Mouse (Mus musculus) large intestine, adult 2 months (tissue): Measurements from ENCODE around the gene Col25a1. TPM values are rescaled to one million over a fixed set of nuclear protein-coding genes. Genes with fewer than 3 reads are reported as not detected.

Experiments used
- DNase-seq: peaks from one replicate; pipeline ENCODE4 v3.0.0-alpha.2; 2012; ENCODE audit warnings: low read depth, low spot score
- WGBS: fragments of 180-500 bp; shearing (Covaris S2); methylation state at CpG from one replicate; pipeline ENCODE4 v1.1.7; 2018; 5-methylcytosine and 5-hydroxymethylcytosine counted together
- polyA plus RNA-seq: library from polyadenylated mRNA; depleted of rRNA; stranded (reverse); fragments of >200 nt; gene quantifications from 2 replicates; pipeline ENCODE4 v1.2.3, GENCODE M21; 2012

The Col25a1 gene
- polyA plus RNA-seq, 1 experiment, result 0.01 TPM

DNA sequence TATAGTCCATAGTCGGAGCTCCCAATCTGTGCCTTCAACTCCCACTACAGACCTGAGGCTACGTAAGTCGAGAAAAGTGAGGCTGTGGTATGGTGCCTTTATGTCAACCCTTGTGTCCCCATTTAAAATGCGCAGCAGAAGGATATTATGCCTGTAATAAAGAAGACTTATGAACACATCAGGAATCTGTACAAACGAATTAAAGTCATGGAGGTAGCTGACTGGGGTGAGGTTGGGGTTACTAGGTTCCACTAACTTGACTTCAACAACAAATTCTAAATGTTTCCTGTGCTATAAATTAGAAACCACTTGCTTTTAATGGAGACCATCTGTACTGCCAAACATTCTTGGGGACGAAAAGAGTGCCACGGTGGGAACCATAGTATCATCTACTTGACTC is 104.8 kb downstream of the Col25a1 start:
- no peak for DNase-seq
- 80% methylated on average over 7 of the region's 7 CpGs for WGBS

DNA sequence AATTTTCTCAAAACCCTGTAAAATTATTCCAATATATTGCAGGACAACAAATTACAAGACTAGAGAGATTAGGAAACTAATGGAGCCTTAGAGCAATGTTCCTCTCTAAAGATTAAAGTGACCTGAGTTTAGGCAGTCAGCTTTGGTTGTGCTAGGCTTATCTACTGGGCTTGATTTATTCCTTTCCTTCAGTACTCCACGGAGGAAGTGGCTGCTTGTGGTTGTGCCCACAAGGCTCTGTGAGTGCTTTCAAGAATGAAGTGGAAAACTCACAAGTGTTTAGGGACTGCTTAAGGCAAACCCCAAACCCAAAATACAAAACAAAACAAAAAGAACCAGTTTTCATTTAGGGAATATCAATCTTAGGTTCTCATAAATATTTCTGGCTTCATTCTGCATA is 106.6 kb downstream of the Col25a1 start:
- WGBS, result 38% methylated on average over 1 of the region's 1 CpGs
- no peak for DNase-seq

DNA sequence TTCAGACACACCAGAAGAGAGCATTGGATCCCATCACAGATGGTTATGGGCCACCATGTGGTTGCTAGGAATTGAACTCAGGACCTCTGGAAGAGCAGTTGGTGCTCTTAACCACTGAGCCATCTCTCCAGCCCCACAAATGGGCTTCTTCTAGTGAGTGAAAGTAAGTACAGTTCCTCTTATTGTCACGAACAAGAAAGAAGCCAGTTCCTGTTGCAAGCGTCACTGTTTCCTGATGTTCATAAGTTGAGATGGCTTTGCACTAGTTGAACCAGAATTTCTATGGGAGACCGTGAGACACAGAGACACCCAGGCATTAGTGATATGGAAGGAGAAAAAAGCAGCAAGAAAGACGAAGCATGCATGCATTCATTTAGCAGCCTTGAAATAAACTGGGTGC is 110.6 kb downstream of the Col25a1 start:
- no peak for DNase-seq
- 80% methylated on average over 4 of the region's 4 CpGs for WGBS

DNA sequence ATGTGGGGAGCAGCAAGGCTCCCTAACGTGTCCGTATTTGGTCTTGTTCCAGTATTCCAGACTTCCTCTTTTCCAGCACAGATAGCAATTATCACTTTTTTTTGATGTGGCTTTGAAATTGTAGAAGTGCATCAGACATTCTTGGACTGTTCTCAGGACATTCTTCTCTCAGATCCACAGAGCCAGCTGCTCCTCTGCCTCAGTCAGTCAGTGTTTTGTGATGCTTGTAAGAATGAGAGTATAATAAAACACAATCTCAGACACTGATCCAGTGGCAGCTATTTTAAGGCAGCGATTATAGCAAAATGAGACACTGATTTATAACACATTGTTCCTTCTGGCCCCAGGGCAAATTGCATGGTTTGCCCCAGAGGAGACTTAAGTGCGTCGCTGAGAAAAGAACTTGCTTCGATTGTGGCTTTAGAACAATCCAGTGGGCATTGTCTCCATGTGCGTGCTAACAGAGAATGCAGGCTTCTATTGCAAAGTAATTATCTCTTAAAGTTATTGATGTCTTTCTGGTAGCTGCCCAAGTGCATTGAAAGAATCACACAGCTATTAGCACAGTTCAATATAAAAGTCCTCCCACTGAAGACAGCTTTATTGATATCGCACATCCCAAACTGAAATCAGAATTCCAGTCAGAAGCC is 111.5 kb downstream of the Col25a1 start:
- DNase-seq, result no peak
- 70% methylated on average over 8 of the region's 8 CpGs for WGBS

DNA sequence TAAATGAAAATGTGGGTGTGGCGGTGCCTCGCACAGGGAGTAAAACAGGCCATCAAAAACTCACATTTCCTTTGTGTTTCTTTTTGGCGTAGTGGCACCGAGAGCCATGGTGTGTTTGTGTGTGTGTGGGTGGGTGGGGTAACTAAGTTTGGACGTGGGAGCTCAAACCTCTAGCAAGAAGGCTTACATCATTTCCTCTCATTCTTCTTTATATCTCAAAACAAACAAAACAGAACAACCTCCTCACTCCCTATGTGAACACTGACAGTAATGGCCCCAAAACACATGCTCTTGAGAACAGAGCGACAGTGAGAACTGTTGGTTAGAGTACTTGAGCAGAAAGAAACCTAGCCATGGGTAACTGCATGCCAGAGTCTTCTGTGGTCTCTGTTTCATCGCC is 121.1 kb downstream of the Col25a1 start:
- no peak for DNase-seq
- WGBS, result 74% methylated on average over 7 of the region's 7 CpGs

DNA sequence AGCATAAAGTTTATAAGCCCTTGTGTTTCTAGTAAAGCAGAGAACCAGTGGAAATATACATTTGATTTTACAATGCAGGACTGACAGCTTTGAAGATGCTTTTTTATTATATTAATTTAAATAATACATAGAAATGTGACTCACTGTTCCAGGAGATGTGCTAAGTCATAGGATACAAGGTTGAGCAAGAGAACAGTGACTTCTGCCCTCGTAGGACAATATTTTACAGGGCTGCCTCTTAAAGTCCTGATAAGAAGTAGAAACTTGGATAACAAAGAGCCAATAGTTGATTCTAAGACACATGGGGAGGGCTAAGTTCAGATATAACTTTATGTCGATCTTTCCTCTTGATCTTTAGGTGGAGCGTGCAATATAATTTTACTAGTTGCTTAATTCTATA is 124.8 kb downstream of the Col25a1 start:
- DNase-seq, result no peak
- WGBS, result 30% methylated on average over 3 of the region's 3 CpGs

DNA sequence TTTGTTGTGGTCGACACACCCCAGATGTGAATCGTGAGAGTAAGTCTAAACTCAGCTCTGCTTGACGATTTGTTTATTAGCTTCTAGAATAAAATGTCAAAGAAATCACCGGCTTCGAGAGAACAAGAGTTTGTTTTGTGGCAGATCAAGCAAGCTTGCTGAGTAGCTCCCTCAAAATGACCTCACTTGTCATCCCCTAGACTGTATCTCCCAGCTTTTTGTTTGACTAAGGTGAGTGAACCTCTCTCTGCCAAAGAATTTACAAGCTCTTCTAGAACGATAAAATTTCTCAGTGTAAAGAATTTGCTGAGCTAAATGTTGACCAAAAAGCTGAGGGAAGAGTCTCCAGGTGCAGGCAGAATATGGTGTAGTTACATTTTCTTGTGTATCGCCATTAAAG is 125.3 kb downstream of the Col25a1 start:
- WGBS, result 16% methylated on average over 7 of the region's 7 CpGs

DNA sequence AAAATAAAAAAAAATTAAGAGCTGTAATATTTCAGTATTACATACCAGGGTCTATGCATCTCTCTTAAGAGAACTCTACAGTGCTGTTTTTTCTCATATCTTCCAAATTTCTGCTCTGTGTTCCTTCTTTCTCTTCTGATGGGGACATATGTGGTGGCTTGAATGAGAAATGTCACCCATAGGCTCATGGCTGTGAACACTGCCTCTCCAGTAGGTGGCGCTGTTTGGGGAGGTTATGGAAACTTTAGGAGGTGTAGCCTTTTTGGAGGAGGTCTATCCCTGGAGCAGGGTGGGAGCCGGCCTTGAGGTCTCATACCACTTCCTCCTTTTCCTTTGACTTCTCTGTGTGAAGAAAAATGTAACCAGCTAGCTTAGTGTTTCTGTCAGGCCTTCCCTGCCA is 128.4 kb downstream of the Col25a1 start:
- 96% methylated on average over 2 of the region's 2 CpGs for WGBS
- no peak for DNase-seq

More for the DNA sequence above, 125.3 kb downstream of the Col25a1 start:
- no peak for DNase-seq

DNA sequence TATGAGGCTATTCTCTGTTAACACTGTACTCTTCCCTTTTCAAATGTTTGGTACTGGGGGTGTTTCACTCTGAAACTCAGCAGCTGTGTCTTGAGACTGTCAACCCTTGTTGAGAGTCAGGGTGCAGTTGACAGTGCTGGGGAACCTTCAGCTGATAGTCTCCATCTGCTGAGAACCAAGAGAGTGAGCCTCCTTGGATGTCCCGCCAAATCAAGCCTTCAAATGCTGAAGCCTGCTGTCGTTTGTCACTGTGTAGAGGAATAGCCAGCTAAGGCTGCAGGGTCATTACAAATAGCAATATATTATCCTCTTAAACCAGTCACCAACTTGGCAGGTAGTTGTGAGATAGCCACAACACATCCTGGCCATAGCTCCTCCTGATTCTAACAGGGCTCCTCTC is 129.0 kb downstream of the Col25a1 start:
- WGBS, result 70% methylated on average over 2 of the region's 2 CpGs
- DNase-seq, result no peak

DNA sequence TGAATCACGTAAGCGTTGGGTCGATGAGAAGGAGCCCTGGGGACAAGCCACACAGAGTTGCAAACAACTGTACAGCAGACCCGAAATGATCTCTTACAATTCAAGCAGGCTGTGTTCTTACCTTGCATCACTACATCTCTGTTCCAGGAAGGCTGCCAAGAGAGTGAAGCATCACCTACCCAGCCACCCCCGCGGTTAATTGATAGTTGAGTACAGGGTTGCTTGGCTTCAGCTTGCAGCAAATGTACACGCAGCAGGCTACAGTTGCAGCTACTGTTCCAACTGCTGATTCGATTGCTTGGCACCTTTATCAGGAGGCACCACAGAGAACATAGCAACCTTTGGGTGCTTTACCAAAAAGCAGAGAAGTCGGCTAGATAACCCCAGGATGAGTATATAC is 133.8 kb downstream of the Col25a1 start:
- 86% methylated on average over 9 of the region's 9 CpGs for WGBS
- DNase-seq, result no peak

DNA sequence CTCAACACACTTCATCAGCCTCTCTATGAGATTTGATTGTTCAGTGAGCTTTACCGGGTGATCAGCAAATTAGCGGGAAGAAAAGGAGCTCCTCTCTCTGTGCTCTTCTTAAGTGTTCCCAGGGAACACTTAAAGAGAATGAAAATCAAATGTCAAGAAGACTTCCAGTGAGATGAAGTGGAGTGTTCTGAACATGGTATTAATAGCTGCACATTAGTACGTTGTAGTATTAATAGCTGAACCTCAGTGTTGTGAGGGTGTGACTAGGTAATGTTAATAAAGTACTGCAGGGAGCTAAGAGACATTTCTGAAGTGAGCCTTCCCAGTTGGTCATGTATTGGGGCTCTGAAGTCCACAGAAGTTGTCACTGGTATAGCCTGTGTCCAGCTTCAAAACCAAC is 139.2 kb downstream of the Col25a1 start:
- no peak for DNase-seq
- WGBS, result 88% methylated on average over 3 of the region's 3 CpGs

DNA sequence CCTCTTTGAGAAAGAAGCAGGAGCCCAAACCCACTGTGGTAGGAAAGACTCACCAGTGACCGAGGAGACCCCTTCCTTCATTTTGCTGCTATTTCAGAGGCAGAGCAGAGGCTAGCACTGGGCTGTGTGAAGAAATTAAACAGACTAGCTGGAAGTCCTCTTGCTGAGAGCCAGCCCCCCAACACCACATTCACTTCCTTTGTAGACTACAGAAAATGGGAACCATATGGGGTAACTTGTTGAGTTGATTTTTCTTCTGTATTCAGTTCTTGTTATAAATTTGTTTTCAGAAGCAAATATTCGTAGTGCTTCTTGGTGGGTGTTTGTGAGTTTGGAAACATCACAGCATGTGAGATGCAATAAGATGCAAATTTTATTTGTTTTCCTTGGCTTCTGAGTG is 142.6 kb downstream of the Col25a1 start:
- 74% methylated on average over 2 of the region's 2 CpGs for WGBS
- DNase-seq, result no peak

DNA sequence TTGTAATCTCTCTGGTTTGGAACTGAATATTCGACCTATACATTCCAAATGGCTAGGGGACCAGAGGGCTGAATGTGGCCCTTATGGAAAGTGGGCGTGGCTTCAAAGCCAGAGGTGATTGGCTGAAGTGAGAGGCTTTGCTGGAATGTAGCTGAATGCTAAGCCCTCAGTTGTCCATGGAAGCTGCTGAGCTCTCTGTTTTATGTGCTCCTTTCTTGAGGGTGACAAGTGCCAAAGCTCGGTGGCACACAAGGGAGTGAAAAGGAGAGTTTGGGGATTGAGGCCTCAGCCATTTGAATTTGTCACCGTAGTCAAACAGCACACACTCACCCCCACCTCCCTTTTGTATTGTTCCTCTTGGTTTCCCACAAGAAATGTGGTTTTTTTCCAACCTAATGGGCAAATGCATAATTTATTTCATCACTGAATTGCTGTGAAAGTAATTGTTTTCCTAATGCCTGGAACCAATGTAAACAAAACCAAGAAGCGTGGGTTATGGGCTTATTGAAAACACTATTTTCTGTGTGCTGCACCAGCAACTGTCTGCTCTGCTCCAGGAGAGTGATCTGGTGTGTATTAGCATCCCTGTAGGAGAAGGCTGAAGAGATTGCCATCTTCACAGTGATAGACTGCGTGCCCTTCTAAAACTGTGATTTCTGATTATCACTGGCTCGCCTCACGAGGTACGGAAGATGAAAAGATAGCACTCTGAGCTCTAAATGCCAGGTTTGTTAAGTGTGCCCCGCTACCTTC is 147.2 kb downstream of the Col25a1 start:
- 75% methylated on average over 10 of the region's 10 CpGs for WGBS
- no peak for DNase-seq

DNA sequence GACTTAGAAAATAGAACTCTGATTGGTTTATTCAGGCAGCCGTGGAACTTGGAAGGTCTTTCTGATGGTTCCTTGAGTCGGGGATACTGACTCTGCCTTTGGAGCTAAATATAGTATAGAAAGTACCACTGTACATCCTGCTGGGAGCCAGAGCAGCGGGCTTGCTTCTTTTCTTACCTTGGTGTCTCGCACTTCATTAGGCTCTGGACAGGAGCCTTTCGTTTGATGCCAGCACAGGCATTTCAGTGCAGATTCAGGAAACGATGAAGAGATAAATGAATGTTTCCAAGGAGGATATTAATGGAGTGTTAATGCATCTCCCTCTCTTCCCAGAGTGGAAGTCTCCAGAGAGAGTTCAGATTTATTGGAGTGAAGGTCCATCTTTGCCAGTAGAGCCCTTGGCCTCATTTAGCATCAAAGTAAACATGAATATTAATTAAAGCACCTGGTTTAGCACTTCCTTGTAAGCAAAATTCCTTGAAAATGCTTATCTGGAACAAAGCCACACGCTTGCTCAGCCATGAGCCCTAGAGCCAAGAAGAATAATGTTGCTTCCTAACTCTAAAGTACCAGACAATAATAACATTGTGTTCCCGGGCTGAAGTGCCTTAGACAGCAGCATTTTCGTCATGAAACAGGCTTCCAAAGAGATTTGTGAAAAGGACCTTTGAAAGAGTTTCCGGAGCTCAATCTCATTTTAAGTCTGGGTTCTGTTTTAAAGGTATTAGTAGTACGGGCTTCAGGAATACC is 151.9 kb downstream of the Col25a1 start:
- no peak for DNase-seq
- 64% methylated on average over 11 of the region's 11 CpGs for WGBS

DNA sequence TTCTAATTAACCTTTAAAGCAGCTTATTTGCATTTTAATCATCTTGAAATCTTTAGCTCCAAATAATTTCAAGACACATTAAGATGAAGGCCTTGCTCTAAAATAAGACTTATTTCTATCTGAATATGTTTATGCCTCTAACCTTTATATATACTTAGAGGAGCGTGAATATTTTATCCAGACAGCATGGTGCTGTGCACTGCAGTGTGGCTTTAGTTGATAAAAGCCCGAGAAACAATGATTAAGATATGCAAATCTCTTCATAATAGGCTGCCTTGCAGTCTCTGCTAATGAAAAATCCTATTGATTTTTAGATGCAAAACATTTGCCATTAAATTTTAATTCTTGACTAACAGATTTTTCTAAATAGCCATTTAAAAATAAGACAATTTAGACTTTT is 156.8 kb downstream of the Col25a1 start:
- WGBS, result 86% methylated on average over 2 of the region's 2 CpGs
- no peak for DNase-seq

DNA sequence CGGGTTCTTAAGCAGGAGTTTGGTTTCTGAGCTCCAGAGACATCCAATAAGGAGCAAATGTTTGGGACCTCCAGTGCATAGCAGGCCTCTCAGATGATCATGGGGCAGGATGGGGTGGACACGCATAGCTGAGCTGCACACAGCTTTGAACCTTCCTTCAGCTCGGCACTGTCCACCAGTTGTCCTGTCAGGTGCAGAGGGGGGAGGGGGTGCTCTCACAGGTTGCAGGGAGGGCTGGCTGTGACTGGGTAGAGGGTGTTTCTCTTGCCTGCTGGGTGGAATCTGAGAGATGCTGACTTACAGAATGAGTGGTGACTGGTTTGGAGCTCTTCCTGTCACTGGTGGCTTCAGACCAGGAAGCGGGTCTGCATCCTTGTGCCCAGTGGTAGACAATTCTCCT is 157.5 kb downstream of the Col25a1 start:
- WGBS, result 74% methylated on average over 4 of the region's 4 CpGs
- no peak for DNase-seq

DNA sequence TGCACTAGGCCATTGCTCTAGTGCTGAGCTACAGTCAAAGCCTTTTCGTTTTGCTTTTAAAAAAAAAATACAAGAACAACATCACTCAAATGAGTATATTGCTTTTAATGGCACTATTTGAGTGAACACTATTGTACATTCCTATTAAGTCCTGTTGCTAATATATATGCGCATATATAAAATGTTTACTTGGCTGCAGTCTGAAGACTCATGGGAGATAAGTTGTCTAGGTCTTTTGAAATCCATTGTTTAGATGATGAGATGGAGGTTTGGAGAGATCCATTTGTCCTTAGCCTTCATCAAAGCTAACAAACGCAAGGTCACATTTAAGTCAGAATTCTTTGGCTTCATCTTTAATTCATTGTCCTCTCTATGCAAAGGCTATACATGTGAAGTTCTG is 157.9 kb downstream of the Col25a1 start:
- no peak for DNase-seq
- WGBS, result 87% methylated on average over 3 of the region's 3 CpGs

DNA sequence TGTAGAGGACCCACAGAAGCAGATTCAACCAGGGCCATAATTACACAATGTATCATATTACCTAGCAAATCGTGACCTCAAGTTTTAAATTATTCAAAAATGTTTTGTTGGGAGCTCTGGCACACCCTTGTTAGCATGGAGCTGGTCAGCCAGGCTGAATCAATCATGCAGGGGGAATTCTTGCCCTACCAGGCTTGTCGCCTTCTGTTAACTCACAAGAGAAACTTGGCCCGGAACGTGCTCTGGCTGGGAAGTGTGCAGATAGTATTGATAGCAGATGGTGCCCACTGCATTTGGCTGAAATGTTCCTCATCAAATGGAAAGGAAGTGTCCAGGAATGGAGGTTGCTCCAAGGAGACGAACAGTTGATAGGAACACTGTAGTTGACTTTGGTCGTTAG is 158.9 kb downstream of the Col25a1 start:
- 79% methylated on average over 6 of the region's 6 CpGs for WGBS
- DNase-seq, result no peak

DNA sequence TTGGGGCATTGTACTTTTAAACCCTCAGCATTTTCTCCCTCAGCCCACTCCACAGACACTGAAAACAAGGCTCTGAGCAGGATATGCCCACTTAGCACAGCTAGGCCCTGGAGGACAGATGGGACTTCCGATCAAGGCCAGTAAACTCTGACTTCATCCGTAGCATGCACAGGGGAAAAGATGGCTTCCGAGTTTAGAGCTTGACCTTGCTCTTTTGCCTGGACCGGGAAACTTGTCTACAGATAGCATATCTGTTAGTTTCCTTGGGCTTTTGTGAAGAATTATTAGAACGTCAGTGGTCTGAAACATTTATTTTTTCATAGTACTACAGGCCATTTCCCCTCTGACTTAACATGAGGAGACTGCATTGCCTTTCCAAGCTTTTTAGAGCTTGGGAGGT is 159.4 kb downstream of the Col25a1 start:
- DNase-seq, result no peak
- WGBS, result 90% methylated on average over 5 of the region's 5 CpGs

DNA sequence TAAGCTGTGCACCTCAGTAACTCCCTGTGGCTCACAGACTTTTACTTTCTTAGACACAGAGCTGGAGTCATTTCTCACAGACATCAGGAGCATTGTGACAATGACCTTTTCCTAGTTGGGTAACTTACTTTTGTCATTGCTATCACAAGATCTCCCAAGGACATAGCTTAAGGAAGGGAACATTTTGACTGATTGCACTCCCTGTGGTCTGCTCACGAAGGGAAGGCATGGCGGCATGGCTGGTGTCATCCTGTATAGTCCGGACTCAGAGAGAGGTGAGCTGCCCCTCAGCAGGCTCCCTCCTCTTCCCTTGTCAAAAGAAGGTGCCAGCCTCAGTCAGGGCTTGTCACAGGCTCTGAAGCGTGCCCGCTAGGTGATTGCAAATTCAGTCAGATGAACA is 160.6 kb downstream of the Col25a1 start:
- 91% methylated on average over 5 of the region's 5 CpGs for WGBS
- no peak for DNase-seq

DNA sequence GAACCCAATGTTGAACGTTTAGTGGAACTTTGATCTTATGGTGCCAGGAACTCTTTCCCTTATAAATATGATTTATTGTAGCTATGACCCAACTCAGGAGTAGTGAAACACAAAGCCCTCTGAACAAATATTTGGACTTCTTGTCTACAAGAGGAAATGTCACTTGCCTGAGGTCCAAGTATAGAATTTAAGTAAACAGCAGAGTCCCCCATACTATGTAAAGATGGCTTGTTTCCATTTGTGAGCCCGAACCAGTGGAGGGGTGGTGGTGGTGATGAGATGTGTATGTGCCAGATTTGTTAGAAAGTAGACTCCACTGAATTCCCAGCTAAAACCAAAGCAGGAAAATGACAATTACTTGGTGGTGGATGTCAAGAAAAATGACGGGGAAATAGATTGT is 169.2 kb downstream of the Col25a1 start:
- 34% methylated on average over 3 of the region's 3 CpGs for WGBS
- DNase-seq, result no peak
